Mouse (Mus musculus): ENCODE results near the gene Mtrf1. TPM values are rescaled to one million over a fixed set of nuclear protein-coding genes. Genes with fewer than 3 reads are reported as not detected.
"Not testable (repeated sequence)": the region's sequence is repeated elsewhere in the genome, so short reads cannot be mapped to it uniquely, and the experiment has no call there.

Mtrf1 gene
- total RNA-seq (2021): 1 to 10 TPM; 5.5 to 5.7 TPM

GRCm38 (mm10) chr14:79397321-79398122 lies at the start of gene Mtrf1:
TSS of gene Mtrf1 (plus strand) at chr14:79397772.
- peak; percentile 64 to 67 for DNase-seq

- DNase-seq: no peak
Measured at GRCm38 (mm10) chr14:79358055-79358454, 39.5 kb upstream of the Mtrf1 start.

- no peak for DNase-seq
Measured at GRCm38 (mm10) chr14:79377041-79377440, 20.5 kb upstream of the Mtrf1 start.

GRCm38 (mm10) chr14:79383120-79383519 lies 14.5 kb upstream of the Mtrf1 start:
- DNase-seq: no peak

GRCm38 (mm10) chr14:79388304-79388703 lies 9.3 kb upstream of the Mtrf1 start:
- DNase-seq: no peak

GRCm38 (mm10) chr14:79389438-79390264 lies 7.9 kb upstream of the Mtrf1 start:
- DNase-seq: peak in 1 of 2 experiments; percentile 3

GRCm38 (mm10) chr14:79390265-79390926 lies 7.2 kb upstream of the Mtrf1 start, which contains the start of gene Naa16:
TSS of gene Naa16 (minus strand) at chr14:79390778.
- peak; percentile 95 for DNase-seq

- no peak for DNase-seq
Measured at GRCm38 (mm10) chr14:79393289-79393688, 4.3 kb upstream of the Mtrf1 start.

GRCm38 (mm10) chr14:79394564-79394963 lies 3.0 kb upstream of the Mtrf1 start:
- DNase-seq: no peak

GRCm38 (mm10) chr14:79407641-79408040 lies 10.1 kb downstream of the Mtrf1 start:
- no peak for DNase-seq

- no peak for DNase-seq
Measured at GRCm38 (mm10) chr14:79409278-79409830, 11.8 kb downstream of the Mtrf1 start.

- DNase-seq: no peak
Measured at GRCm38 (mm10) chr14:79410662-79411061, 13.1 kb downstream of the Mtrf1 start.

GRCm38 (mm10) chr14:79413121-79413520 lies 15.5 kb downstream of the Mtrf1 start:
- no peak for DNase-seq

GRCm38 (mm10) chr14:79420083-79420685 lies 22.6 kb downstream of the Mtrf1 start:
- DNase-seq: no peak

- peak; percentile 92 for DNase-seq
Measured at GRCm38 (mm10) chr14:79425979-79426729, 28.6 kb downstream of the Mtrf1 start, which contains the start of gene Kbtbd7. TSS of gene Kbtbd7 (plus strand) at chr14:79426511.

- not testable (repeated sequence) for DNase-seq
Measured at GRCm38 (mm10) chr14:79426730-79427365, 29.3 kb downstream of the Mtrf1 start.

GRCm38 (mm10) chr14:79434068-79434467 lies 36.5 kb downstream of the Mtrf1 start:
- no peak for DNase-seq

- DNase-seq: no peak
Measured at GRCm38 (mm10) chr14:79440655-79441054, 43.1 kb downstream of the Mtrf1 start.

GRCm38 (mm10) chr14:79441441-79441840 lies 43.9 kb downstream of the Mtrf1 start:
- DNase-seq: no peak

- no peak for DNase-seq
Measured at GRCm38 (mm10) chr14:79444601-79445000, 47.0 kb downstream of the Mtrf1 start.

All from layer of hippocampus, postnatal 36 days (tissue).